Mouse (Mus musculus): ENCODE data around the gene Trim10.

Trim10 gene

DNA sequence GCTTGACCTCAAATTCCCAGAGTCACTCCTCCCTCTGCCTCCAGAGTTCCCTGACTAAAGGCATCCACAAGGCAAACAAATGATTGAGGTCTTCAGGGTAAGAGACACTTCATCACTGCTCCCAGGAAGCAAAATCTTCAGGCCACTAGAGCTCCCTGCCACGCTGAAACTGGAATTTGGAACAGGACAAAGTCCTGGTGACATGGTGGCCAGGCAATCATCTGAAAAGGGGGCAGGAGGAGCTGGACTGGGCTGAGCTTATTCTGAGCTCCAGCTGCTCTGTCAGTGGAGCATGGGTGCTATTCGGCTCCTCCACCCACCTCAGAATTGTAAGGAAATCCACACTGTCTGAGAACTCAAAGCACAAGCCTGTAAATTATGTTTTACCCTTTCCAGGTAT is 42.7 kb downstream of the Trim10 start:
- no peak for DNase-seq (ENCODE audit: low spot score in 2 of 2)

DNA sequence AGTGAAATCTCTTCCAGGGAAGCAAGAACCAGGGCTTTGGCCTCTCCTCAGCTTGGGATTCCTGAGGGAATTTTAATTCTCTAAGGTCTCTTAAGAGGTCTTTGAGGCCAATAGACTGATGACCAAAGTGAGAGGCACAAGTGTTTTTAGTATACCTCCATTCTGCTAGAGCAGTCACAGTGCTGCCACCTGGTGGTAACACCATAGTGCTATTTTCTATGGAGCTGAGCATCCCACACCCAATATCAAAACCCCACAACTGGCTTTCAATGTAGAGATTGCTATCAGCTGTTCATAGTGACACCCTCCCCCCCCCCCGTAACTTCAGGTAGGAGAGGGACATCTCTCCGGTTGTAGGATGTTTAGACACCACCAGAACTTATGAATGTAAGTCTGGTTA is 44.7 kb downstream of the Trim10 start:
- peak; percentile 68 to 88 for DNase-seq (ENCODE audit: low spot score in 2 of 2)

DNA sequence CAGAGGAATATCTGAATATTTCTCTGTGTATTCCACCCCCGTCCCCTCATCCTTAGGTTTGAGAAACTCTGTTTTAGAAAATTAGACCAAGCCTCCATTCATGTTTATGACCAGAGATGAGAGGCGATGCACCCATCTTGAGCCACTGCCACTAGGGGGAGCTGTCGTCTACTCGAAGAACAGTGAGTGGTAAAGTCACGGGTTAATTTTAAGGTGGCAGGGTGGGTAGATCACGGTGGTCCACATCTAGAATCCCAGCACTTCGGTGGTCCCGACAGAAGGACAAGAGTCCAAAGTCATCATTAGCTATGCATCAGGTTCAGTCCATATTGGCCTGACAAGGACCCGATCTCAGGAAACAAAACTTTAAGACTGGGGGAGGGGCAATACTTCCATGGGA is 45.7 kb downstream of the Trim10 start:
- peak; percentile 51 to 87 for DNase-seq (ENCODE audit: low spot score in 2 of 2)

DNA sequence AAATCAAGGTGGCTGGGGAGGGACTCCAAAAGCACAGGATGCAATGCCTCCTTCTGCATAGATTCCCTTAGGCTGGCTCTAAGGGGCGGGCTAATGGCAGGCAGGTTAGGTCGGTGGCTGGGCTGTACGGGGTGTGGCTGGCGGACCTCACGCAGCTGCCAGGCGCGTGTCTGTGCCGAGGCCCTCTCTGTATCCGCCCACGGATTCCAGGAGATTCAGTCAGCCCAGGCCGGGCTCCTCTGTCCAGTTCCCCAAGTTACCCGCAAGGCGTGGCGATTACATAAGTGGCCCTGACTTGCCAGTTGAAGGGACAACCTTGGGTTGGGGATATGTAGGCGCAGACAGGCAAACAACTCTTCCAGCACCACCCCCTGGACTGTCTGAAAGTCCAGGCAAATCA is 50.9 kb downstream of the Trim10 start:
- DNase-seq (ENCODE audit: low spot score in 2 of 2): no peak

DNA sequence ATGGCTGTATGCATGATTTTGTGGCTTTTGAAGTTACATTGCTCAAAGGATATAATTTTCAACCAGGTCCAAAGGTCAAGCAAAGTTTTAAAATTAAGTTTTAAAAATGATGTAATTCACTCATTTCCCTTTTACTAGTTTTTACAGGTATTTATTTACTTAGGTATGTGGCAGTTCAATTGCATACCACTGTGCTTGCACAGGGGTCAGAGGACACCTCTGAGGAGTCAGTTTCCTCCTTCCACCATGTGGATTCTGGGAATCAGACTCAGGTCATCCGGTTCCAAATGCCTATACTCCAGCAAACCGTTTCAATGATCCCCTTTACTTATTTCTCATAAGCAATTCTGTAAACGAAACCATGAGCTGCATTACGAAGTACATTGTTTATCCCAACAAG is 53.3 kb downstream of the Trim10 start:
- no peak for DNase-seq (ENCODE audit: low spot score in 2 of 2)

DNA sequence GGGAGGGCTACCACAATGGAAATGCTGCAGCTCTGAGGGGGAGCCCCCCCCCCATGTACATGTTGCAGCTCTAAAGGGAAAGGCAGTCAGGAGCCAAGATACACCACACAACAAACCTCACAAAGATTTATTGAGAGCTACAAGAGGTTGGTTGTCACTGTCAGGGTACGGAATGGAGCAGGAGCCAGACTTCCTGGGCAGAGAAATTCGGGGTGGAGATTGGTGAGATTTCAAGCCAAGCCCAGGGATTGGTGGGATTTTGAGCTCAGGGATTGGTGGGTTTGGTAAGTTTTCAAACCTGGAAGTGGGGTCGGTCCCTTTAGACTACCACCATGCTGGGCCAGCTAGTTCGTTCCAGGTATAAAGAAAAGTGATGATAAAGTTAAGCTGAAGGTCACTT is 54.1 kb downstream of the Trim10 start:
- DNase-seq (ENCODE audit: low spot score in 2 of 2): no peak

Data from spleen, postnatal 4 days (tissue).